Mouse (Mus musculus): ENCODE measurements around the gene Cd44. TPM values are rescaled to one million over a fixed set of nuclear protein-coding genes. Genes with fewer than 3 reads are reported as not detected.

The Cd44 gene
- polyA plus RNA-seq, 2 experiments from 2014 or later, result 78.7 to 86.7 TPM

Other genes with a start within 250 kb of the Cd44 start
- not detected for gene Slc1a2, start 243.0 kb downstream of the Cd44 start, polyA plus RNA-seq (2017; shearing (Covaris generic))
- 10 to 100 TPM; 18.4 to 19.8 TPM for gene Pdhx, start 171.8 kb upstream of the Cd44 start, polyA plus RNA-seq (2017; shearing (Covaris generic))
- gene Apip, start 172.0 kb upstream of the Cd44 start, polyA plus RNA-seq (2017; shearing (Covaris generic)), result 10 to 100 TPM; 27.2 to 40.5 TPM

Data from activated CD4-positive, CD25-positive, alpha-beta regulatory T cell, adult 4 months (primary cell).